Mouse (Mus musculus): ENCODE results near the gene Esr1. TPM values are rescaled to one million over a fixed set of nuclear protein-coding genes. Genes with fewer than 3 reads are reported as not detected.

Esr1 gene
- polyA plus RNA-seq (2015; fragmentation: Nextera tagmentation; extraction: Ambion mirVana) = 0.74 and 0.83 TPM in 2 replicates

DNA sequence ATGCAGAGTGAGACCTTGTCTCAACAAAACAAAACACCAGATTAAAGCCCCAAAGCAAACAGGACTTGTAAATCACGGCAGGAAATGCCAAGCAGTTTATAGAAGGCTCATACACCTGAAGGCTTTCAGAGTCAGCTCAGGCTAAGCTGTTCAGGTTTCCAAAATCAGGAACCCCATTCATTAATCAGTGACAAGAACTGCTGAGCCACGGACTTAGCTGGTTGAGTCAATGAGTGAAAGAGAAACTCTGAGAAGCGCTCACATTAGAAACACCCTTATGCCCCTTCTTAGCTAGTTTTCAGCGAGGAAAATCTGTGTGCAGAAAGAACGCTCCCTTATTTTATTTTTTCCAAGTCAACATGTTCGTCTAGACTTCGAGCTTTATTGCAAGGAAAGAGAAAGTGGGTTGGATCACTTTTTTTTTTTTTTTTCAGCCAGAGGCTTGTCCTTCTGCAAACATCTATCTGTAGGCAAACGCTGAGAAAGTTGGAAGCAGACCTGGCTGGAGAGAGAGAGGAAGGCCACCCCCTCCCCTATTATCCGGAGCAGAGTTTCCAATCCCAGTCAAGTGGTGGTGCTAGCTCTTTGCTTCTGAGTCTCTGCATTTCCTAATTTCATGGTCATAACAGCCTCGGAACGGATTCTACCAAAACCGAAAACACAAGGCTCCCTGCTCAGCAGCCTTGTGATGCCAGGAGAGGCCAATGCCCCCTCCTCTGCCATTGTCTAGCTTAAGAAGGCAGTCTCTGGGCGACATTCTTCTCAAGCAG is at the start of gene Esr1:
Esr1 (plus strand) TSS at position 208 of the 770 bp plus-strand sequence.

Other genes with a start within 250 kb of the Esr1 start
- 5.1 and 5.3 TPM in 2 replicates for gene Zbtb2, start 223.5 kb upstream of the Esr1 start, polyA plus RNA-seq (2015; fragmentation: Nextera tagmentation; extraction: Ambion mirVana)
- gene Rmnd1, start 179.2 kb upstream of the Esr1 start, polyA plus RNA-seq (2015; fragmentation: Nextera tagmentation; extraction: Ambion mirVana) = 20.1 and 23.4 TPM in 2 replicates
- 20.1 and 20.3 TPM in 2 replicates for gene Armt1, start 179.1 kb upstream of the Esr1 start, polyA plus RNA-seq (2015; fragmentation: Nextera tagmentation; extraction: Ambion mirVana)
- gene Ccdc170, start 129.1 kb upstream of the Esr1 start, polyA plus RNA-seq (2015; fragmentation: Nextera tagmentation; extraction: Ambion mirVana) = not detected in 2 replicates

Data from spleen, postnatal 0 days (tissue).